ENCODE assay signal across 16 mouse cellular contexts in the genomic region with DNA sequence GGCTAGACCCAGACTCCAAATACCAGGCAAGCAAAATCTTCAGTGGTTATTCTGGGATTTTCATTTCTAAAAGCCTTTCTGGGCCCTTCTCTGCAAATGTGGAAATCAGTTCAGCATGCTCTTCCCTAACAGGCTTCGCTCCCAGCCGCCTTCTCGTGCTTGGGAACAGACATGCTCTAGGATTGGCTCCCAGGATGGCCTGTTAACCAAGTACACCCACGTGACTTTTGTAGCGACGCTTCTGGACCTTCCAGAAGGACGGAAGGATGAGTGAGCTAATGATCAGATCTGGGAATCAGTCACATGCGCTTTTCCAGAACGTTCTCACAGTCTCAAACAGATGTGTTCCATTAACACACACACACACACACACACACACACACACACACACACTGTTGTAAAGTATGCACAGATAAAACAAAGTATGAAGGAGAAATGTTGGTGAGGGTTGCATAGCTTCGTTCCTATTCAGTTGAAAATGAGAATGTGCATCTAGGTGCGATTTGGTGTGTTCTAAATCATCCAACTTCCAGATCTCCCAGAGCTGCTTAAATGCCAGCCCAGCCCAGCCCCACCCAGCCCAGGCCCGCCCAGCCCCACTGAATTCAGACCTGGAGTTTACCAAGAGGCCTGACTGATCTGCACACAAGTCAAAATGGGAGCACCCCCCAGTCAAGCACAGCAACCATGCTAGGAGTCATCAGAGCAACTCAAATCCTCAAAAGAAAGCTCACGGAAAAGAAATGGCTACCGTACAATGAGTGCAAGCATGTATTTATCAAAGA.
A peak's percentile ranks its signal among the peaks of the same experiment; 100 is the strongest.
DNase-seq lines count a peak whose midpoint lies in the region; ATAC-seq lines count a peak whose summit lies in the region.
"Had no signal": no experiment of that assay in that cellular context is flagged by ENCODE, and none has a peak within 500 bp of the region (broad histone marks: within the 10 kb centered on the region; RNA-seq: fewer than 3 reads in every experiment).

No protein-coding gene starts in this region.

- H3K4me3 ChIP-seq in heart, embryonic 16.5 days (ENCODE audit: low read length), result no peak overlapping the region
- H3K4me3 ChIP-seq in heart, embryonic 10.5 days, result no peak overlapping the region; the same call in 1 of the 2 replicates
- H3K4me3 ChIP-seq in forebrain, embryonic 14.5 days (ENCODE audit: low read depth, low read length), result no peak overlapping the region
- H3K4me3 ChIP-seq: hindbrain, embryonic 13.5 days; midbrain, embryonic 12.5 days had no signal

- WGBS in heart, embryonic 16.5 days, result 64% methylated on average over 14 of the region's 14 CpGs
- 72% methylated on average over 14 of the region's 14 CpGs for WGBS in heart, embryonic 10.5 days
- WGBS in forebrain, embryonic 14.5 days, result 89% methylated on average over 14 of the region's 14 CpGs

- peaks cover 2% of the 10 kb centered on the region for H3K27me3 ChIP-seq in heart, embryonic 16.5 days (ENCODE audit: control insufficient read depth, insufficient read depth, low read length)
- peaks cover 70% of the 10 kb centered on the region for H3K27me3 ChIP-seq in heart, embryonic 10.5 days (ENCODE audit: insufficient read depth, poor library complexity, severe bottlenecking)
- H3K27me3 ChIP-seq in forebrain, embryonic 14.5 days (replicated peaks; ENCODE audit: control insufficient read depth, insufficient read depth, low read length), result no peaks in the 10 kb centered on the region
- H3K27me3 ChIP-seq: hindbrain, embryonic 13.5 days; midbrain, embryonic 12.5 days had no signal

- H3K4me2 ChIP-seq in heart, embryonic 16.5 days (ENCODE audit: low read depth, low read length), result 0 out of 2 replicates have a peak overlapping the region, but pooled peaks have one; percentile 7
- H3K4me2 ChIP-seq in forebrain, embryonic 14.5 days (ENCODE audit: low read length), result no peak overlapping the region
- H3K4me2 ChIP-seq: hindbrain, embryonic 13.5 days; midbrain, embryonic 12.5 days had no signal

- H3K9ac ChIP-seq in heart, embryonic 16.5 days (ENCODE audit: low read length), result no peak overlapping the region
- no peak overlapping the region for H3K9ac ChIP-seq in forebrain, embryonic 14.5 days (ENCODE audit: low read length)
- H3K9ac ChIP-seq: hindbrain, embryonic 13.5 days; midbrain, embryonic 12.5 days had no signal

- DNase-seq in embryo, embryonic 11 days, result peak; percentile 12
- DNase-seq in embryo, embryonic 10.5 days (ENCODE audit: low spot score), result no peak
- no peak for DNase-seq in heart, embryonic 10.5 days (ENCODE audit: low spot score)
- peak; percentile 47 for DNase-seq in retina, postnatal 1 day
- no peak for DNase-seq in retina, embryonic 14.5 days (ENCODE audit: low spot score)
- no peak for DNase-seq in c-Kit-positive CD71-positive TER-119-positive erythroid progenitor cells, embryonic 14.5 days (ENCODE audit: low spot score)
- DNase-seq in forebrain, embryonic 14.5 days (ENCODE audit: low spot score), result no peak
- DNase-seq: adrenal gland, postnatal 25 days; cerebellum, postnatal 25 days; kidney, postnatal 36 days; layer of hippocampus, postnatal 36 days had no signal

- peaks cover 3% of the 10 kb centered on the region; the same call in 1 of the 2 replicates for H3K9me3 ChIP-seq in heart, embryonic 16.5 days (replicated peaks; ENCODE audit: control insufficient read depth, low read length)
- no peaks in the 10 kb centered on the region for H3K9me3 ChIP-seq in heart, embryonic 10.5 days
- H3K9me3 ChIP-seq in forebrain, embryonic 14.5 days (replicated peaks; ENCODE audit: control insufficient read depth, low read length), result no peaks in the 10 kb centered on the region
- H3K9me3 ChIP-seq: hindbrain, embryonic 13.5 days; midbrain, embryonic 12.5 days had no signal

- H3K4me1 ChIP-seq in heart, embryonic 16.5 days (ENCODE audit: control insufficient read depth, insufficient read depth, low read length), result peaks cover 10% of the 10 kb centered on the region
- H3K4me1 ChIP-seq in heart, embryonic 10.5 days, result peaks cover 11% of the 10 kb centered on the region
- H3K4me1 ChIP-seq in forebrain, embryonic 14.5 days (ENCODE audit: control insufficient read depth, insufficient read depth, low read length), result no peaks in the 10 kb centered on the region
- H3K4me1 ChIP-seq: midbrain, embryonic 12.5 days had no signal

- ATAC-seq in heart, embryonic 16.5 days (replicated peaks; ENCODE audit: extremely low read depth, insufficient read depth, low FRiP score), result peak; percentile 30; the same call in 1 of the 2 replicates
- no peak for ATAC-seq in forebrain, embryonic 14.5 days
- ATAC-seq: intestine, postnatal 0 days had no signal

- H3K27ac ChIP-seq in heart, embryonic 16.5 days (ENCODE audit: low read length), result peak overlapping the region; percentile 48; the same call in 1 of the 2 replicates
- no peak overlapping the region for H3K27ac ChIP-seq in heart, embryonic 10.5 days
- no peak overlapping the region for H3K27ac ChIP-seq in forebrain, embryonic 14.5 days (ENCODE audit: low read depth, low read length)
- H3K27ac ChIP-seq: hindbrain, embryonic 13.5 days; midbrain, embryonic 12.5 days; stomach, postnatal 0 days had no signal

- H3K36me3 ChIP-seq in heart, embryonic 16.5 days (ENCODE audit: control insufficient read depth, insufficient read depth), result no peaks in the 10 kb centered on the region
- H3K36me3 ChIP-seq in heart, embryonic 10.5 days, result no peaks in the 10 kb centered on the region
- H3K36me3 ChIP-seq in forebrain, embryonic 14.5 days (ENCODE audit: control insufficient read depth, insufficient read depth, low read length), result no peaks in the 10 kb centered on the region
- H3K36me3 ChIP-seq: hindbrain, embryonic 13.5 days; midbrain, embryonic 12.5 days had no signal

Comparison
In these comparisons a context has a peak if more than half of its experiments do, and no peak if none do; other contexts are left out.
1. DNase-seq: peak in embryo, embryonic 11 days (single experiment) and retina, postnatal 1 day (single experiment); none in embryo, embryonic 10.5 days (single experiment), heart, embryonic 10.5 days (single experiment), retina, embryonic 14.5 days (single experiment), c-Kit-positive CD71-positive TER-119-positive erythroid progenitor cells, embryonic 14.5 days (single experiment) and forebrain, embryonic 14.5 days (single experiment).